Mouse (Mus musculus) lung, adult 2 months (tissue): ENCODE measurements at regions not wholly inside any gene's neighbourhood (a gene's known extent, or its start where the extent isn't known, plus 50 kb on each side); places are given as distances from the start of the nearest gene placed in this dataset.

ENCODE experiments used
- CTCF ChIP-seq: fragments of 200-500 bp; IDR thresholded peaks from 2 replicates; pipeline ENCODE4 v1.5.1; 2011; ENCODE audit warnings: mild to moderate bottlenecking, low read length, control low read depth; ENCODE audit not compliant: insufficient read depth
- POLR2A ChIP-seq: fragments of 200-500 bp; IDR thresholded peaks from 2 replicates; pipeline ENCODE4 v1.6.1; 2011; ENCODE audit warnings: low read depth, mild to moderate bottlenecking, control low read depth, low read length, borderline replicate concordance; ENCODE audit errors: extremely low read depth

- TF ChIP-seq CTCF (no peak), POLR2A (no peak)
Observed at GRCm38 (mm10) chr3:19747361-19747760, 118.9 kb upstream of the 1700064H15Rik start.
